Mouse (Mus musculus): Measurements from ENCODE around the gene Foxc1. TPM values are rescaled to one million over a fixed set of nuclear protein-coding genes. Genes with fewer than 3 reads are reported as not detected.

Gene Foxc1
- total RNA-seq (2023), result not detected

GRCm38 (mm10) chr13:31806428-31806832 lies at the start of gene Foxc1:
Gene Foxc1, plus strand, starts transcription at chr13:31806633.

Other genes starting within 250 kb of the Foxc1 start
- not detected for gene A530084C06Rik, start 247.3 kb upstream of the Foxc1 start, total RNA-seq (2023)
- not detected for gene Foxf2, start 180.8 kb upstream of the Foxc1 start, total RNA-seq (2023)

Data from CD8-positive naive resting alpha-beta T cell, adult 57 days (primary cell).